Mouse (Mus musculus) gastrocnemius, adult 2 months (tissue): ENCODE measurements around the gene Ces2a. TPM values are rescaled to one million over a fixed set of nuclear protein-coding genes. Genes with fewer than 3 reads are reported as not detected.

Source experiments
- DNase-seq: peaks from one replicate; pipeline ENCODE4 v3.0.0; 2022
- H3K27ac ChIP-seq: fragments of 200-600 bp; 2 replicates; pipeline ENCODE4 v1.8.1; 2022; ENCODE audit warnings: mild to moderate bottlenecking
- H3K4me3 ChIP-seq: fragments of 200-600 bp; 2 replicates; pipeline ENCODE4 v1.8.1; 2022; ENCODE audit warnings: mild to moderate bottlenecking, moderate library complexity
- CTCF ChIP-seq: fragments of 200-600 bp; IDR thresholded peaks from 2 replicates; pipeline ENCODE4 v1.8.1; 2022; ENCODE audit warnings: antibody characterized with exemption, mild to moderate bottlenecking, moderate library complexity
- intact Hi-C: fragments of 180-260 bp; cut with DNase I; formaldehyde crosslinking; loops from one replicate; pipeline ENCODE4 v1.15.1; 2025
- long read RNA-seq, 2 experiments: library from polyadenylated mRNA; stranded (forward); transcript quantifications; one replicate each; pipeline ENCODE4 v2.0.0; 2021
- total RNA-seq, 2 experiments: library from RNA; stranded (reverse); gene quantifications; 2 replicates each; pipeline ENCODE4 v1.2.3; 2021

The Ces2a gene
- total RNA-seq, result not detected
- long read RNA-seq, experiment 1, result 0 reads
- long read RNA-seq, experiment 2, result 0 reads

GRCm38 (mm10) chr8:104733753-104734152, at the start of gene Ces2a:
TSS of gene Ces2a (plus strand) at chr8:104734003.
- Histone ChIP-seq H3K4me3 (no peak within 1 kb of the TSS), H3K27ac (no peak within 1 kb of the TSS)
- intact Hi-C loops, result no loop called here
- DNase-seq, result no peak
- no peak for TF ChIP-seq CTCF

- intact Hi-C loops, result no loop called here
- no peak overlapping the region for H3K27ac ChIP-seq
- H3K4me3 ChIP-seq, result no peak overlapping the region
- no peak for TF ChIP-seq CTCF
- no peak for DNase-seq
Measured at GRCm38 (mm10) chr8:104688433-104688832, 45.4 kb upstream of the Ces2a start.

GRCm38 (mm10) chr8:104698556-104698955, 35.2 kb upstream of the Ces2a start:
- no peak overlapping the region for H3K27ac ChIP-seq
- intact Hi-C loops, result no loop called here
- TF ChIP-seq CTCF, result no peak
- no peak for DNase-seq
- H3K4me3 ChIP-seq, result no peak overlapping the region

- intact Hi-C loops, result no loop called here
- no peak for DNase-seq
- H3K27ac ChIP-seq, result no peak overlapping the region
- TF ChIP-seq CTCF, result no peak
- no peak overlapping the region for H3K4me3 ChIP-seq
Measured at GRCm38 (mm10) chr8:104701900-104702299, 31.9 kb upstream of the Ces2a start.

- intact Hi-C loops, result no loop called here
- DNase-seq, result no peak
- Histone ChIP-seq H3K27ac (no peak overlapping the region), H3K4me3 (no peak overlapping the region)
- no peak for TF ChIP-seq CTCF
Measured at GRCm38 (mm10) chr8:104721166-104721565, 12.6 kb upstream of the Ces2a start.

- DNase-seq, result no peak
- Histone ChIP-seq H3K4me3 (no peak overlapping the region), H3K27ac (no peak overlapping the region)
- intact Hi-C loops, result no loop called here
- no peak for TF ChIP-seq CTCF
Measured at GRCm38 (mm10) chr8:104731451-104731850, 2.4 kb upstream of the Ces2a start.

- no peak overlapping the region for H3K27ac ChIP-seq
- intact Hi-C loops, result no loop called here
- DNase-seq, result no peak
- no peak for TF ChIP-seq CTCF
- no peak overlapping the region for H3K4me3 ChIP-seq
Measured at GRCm38 (mm10) chr8:104731969-104732368, 1.8 kb upstream of the Ces2a start.

- intact Hi-C loops, result no loop called here
- no peak overlapping the region for H3K4me3 ChIP-seq
- no peak overlapping the region for H3K27ac ChIP-seq
- TF ChIP-seq CTCF, result peak; percentile 9; the same call in 1 of the 2 replicates
- DNase-seq, result no peak
Measured at GRCm38 (mm10) chr8:104742039-104742438, 8.2 kb downstream of the Ces2a start.

GRCm38 (mm10) chr8:104743410-104743809, 9.6 kb downstream of the Ces2a start:
- intact Hi-C loops, result no loop called here
- DNase-seq, result no peak
- peak; percentile 31; the same call in 1 of the 2 replicates for TF ChIP-seq CTCF
- Histone ChIP-seq H3K27ac (no peak overlapping the region), H3K4me3 (no peak overlapping the region)

GRCm38 (mm10) chr8:104752818-104753217, 19.0 kb downstream of the Ces2a start:
- TF ChIP-seq CTCF, result no peak
- Histone ChIP-seq H3K4me3 (no peak overlapping the region), H3K27ac (no peak overlapping the region)
- no peak for DNase-seq
- intact Hi-C loops, result no loop called here

GRCm38 (mm10) chr8:104757621-104758020, 23.8 kb downstream of the Ces2a start:
- intact Hi-C loops, result no loop called here

GRCm38 (mm10) chr8:104758209-104758608, 24.4 kb downstream of the Ces2a start:
- DNase-seq, result no peak
- intact Hi-C loops, result no loop called here
- TF ChIP-seq CTCF, result no peak
- no peak overlapping the region for H3K4me3 ChIP-seq
- no peak overlapping the region for H3K27ac ChIP-seq

More at GRCm38 (mm10) chr8:104757621-104758020, 23.8 kb downstream of the Ces2a start:
- DNase-seq, result no peak
- no peak overlapping the region for H3K4me3 ChIP-seq
- no peak for TF ChIP-seq CTCF
- no peak overlapping the region for H3K27ac ChIP-seq

- intact Hi-C loops, result no loop called here
- H3K4me3 ChIP-seq, result no peak overlapping the region
- no peak for DNase-seq
- H3K27ac ChIP-seq, result no peak overlapping the region
- TF ChIP-seq CTCF, result no peak
Measured at GRCm38 (mm10) chr8:104761126-104761525, 27.3 kb downstream of the Ces2a start.

- intact Hi-C loops, result no loop called here
- DNase-seq, result no peak
- no peak for TF ChIP-seq CTCF
- no peak overlapping the region for H3K27ac ChIP-seq
- no peak overlapping the region for H3K4me3 ChIP-seq
Measured at GRCm38 (mm10) chr8:104766485-104766884, 32.7 kb downstream of the Ces2a start.
